Mouse (Mus musculus): Measurements from ENCODE around the gene Shcbp1l.
"Not testable (repeated sequence)": the region's sequence is repeated elsewhere in the genome, so short reads cannot be mapped to it uniquely, and the experiment has no call there.

Gene Shcbp1l

DNA sequence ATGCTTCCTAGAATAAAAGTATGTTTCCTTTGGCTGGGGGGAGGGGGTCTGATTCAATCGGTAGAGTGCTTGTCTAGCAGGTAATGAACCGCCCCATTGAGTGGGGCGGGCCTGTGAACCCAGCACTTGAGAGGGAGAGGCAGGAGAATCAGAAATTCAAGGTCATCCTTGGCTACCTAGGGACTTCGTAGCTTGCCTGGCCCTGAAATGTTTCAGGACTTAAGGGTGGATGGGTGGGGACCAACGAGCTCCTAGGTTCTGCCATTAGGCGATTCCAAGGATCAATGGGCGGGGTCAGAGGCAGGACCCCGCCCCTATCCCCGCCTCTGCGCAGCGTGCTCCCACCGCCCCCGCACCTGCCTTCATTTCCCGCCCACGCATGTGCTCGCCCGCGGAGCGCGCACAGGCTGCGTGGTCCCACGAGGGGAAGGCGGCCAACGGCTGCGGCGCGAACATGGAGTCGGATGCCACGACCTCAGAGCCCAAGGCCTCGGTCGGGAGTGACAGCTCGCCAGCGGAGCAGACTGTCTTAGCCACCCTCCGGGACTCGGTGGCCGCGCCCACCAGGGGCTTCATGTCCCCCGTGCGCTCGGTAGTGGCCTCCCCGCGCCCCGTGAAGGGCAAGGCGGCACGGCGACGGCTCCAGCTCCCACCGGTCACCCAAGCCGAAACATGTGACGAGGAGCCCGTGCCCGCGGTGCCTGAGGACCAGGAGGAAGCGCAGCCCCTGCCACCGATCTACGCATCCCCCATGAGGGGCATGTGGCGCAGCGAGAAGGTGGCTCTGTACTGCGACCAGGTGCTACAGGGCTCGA lies at the start of gene Shcbp1l:
Shcbp1l (plus strand) TSS at position 393 of the 815 bp plus-strand sequence.
- peak; percentile 72 for DNase-seq

DNA sequence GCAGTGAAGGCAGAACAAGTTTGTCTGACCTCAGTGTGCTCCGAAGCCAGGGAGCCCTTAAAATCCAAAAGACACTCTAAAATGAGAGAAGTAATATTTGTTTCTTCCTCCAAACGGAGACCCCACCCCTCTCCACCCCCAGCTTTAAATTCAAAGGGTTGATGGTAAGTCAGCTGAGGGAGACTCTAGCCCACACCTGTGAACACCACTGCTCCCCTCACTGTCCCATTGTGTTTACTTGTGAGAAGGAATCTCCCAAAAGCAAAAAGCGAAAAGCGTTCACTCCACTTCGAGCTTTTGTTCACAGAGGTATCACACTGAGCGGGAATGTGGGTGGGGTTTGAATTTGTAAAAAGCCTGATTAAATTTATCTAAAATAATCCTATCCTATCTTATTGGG lies 48.5 kb upstream of the Shcbp1l start:
- DNase-seq: no peak

DNA sequence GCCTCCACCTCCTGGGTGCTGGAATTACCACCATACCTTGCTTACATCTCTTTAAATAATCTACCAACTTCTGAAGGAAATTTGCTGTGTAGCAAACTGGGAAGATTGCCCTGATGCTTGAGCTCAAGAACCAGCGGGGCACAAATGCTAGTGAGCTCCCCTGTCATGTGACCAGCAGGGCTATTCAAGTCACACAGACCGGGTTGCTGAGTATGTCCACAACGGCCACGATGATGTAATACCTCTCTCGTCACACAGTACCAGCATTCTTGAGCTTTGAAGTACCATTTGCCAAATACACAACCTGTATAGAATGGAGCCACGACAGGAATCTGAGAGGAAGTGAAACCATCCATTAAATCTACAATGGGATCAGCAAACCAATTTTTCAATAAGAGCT lies 46.4 kb upstream of the Shcbp1l start:
- no peak for DNase-seq

DNA sequence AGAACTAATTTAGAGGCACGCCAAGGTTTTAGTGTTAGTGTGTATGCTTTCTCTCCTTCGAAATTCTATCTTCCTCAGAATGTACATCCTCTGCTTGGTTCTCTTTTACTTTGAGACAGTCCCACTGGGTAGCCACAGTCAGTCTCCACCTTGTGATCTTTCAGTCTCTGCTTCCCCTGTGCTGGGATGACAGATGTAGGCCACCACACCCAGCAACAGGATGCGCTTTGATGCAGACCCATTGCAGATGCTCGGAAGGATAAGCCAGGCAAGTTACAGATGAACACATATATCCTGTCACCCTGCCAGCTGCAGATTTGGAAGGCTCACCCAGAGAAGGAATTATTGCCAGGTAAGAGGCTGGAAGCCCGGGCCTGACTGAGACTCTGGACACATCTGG lies 45.1 kb upstream of the Shcbp1l start:
- DNase-seq: no peak

DNA sequence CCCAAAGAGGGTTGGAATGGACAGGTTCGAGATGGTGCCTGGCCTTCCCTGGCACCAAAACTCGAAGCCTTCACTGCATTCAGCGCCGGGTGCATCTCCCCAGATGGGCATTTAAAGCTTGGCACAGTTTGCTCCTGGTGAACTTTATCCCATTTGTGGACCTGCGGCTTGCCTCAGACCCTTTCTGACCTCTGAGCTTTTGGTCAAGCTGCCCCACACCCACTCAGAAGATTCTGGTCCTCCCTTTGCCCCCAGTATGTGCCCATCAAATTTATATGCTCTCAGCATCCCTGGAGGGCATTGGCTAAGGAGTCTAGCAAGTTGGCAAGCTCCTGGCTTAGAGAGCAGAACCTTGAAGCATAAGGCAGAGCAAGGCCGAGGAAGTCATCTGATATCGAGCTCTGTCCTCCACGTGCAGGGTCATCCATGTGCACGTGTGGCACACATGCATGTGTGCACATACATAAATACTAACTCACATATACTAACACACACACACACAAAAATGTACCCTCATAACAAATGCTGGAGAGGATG lies 44.1 kb upstream of the Shcbp1l start:
- no peak for DNase-seq

DNA sequence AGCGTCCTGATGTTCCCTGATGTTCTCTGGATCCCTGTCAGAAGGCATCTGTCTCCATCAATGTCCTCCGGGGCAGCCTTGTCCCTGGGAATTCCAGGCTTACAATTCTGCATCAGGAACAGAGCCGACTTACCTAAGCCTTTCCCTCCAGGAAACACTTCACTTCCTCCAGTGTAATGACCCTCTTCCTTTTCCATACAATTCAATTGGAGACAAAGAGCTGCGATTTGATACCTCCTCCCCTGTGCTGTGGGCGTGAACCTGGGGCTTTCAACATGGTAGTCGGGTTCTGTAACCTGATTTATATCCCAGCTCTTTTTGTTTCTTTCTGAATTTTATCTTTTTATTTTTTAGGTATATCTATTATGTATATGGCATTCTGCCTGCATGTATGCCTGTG lies 39.9 kb upstream of the Shcbp1l start:
- DNase-seq: no peak

DNA sequence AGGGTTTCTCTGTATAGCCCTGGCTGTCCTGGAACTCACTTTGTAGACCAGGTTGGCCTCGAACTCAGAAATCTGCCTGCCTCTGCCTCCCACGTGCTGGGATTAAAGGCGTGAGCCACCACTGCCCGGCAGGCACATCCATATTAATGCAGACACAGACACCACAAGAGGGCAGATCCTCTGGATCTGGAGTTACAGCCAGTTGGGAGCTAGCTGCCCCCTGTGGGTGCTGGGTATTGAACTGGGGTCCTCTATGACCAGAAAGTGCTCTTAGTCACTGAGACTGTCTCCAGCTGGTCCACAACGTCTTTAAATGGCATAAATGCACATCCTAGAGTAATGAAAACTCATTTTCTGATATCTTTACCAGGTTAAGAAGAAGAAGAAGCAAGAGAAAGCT lies 39.3 kb upstream of the Shcbp1l start:
- DNase-seq: not testable (repeated sequence)

DNA sequence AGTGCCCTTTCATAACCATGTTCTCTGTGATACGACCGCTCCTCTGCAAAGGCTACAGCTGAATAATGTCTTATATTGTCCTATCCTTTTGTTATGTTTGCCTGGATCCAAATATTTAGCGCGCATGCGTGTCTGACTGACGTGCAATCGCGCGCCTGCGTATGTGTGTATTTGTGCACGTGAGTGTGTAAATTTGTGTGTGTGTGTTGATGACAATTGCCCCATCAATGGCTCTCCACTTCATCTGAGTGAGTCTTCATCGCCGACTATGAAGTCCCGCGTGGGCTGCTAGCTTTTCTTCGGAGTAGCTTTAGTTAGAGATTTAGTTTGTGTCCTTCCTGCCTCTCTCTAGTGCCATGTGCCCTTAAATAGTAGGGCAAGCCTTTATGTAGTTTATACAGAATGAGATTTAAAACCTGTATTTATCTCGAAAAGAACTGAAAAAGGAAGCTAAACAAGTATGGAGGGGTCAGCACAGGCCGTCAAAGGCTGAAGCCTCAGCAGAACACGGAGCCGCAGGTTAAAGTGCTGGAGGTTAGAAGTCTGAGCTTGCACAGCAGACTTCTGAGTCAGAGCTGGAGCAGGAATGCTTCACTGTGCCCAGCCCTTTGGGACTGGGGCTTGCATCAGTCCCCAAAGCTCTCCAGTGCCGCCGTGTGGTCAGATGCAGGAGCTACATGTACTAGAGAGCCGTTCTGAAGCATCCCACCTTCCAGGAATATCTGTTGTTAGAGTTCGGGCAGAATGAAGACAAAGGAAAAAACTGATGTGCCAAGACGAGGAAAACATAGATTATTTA lies 38.5 kb upstream of the Shcbp1l start:
- peak; percentile 78 for DNase-seq

DNA sequence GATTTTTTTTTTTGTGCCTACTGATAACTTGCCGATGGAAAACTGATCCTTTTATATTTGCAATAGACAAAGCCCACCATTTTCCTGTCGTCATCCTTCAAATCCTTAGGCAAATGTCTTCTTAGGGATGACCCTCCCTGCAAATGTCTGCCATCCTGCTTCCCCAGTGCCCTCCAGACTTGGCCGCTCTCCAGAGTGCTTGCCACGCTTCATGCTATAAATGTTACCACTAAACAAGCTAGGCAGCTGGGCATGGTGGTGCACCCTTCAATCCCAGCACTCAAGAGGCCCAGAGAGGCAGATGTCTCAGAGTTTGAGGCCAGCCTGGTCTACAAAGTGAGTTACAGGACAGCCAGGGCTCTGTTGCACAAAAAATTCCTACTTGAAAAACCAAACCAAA lies 29.3 kb upstream of the Shcbp1l start:
- DNase-seq: not testable (repeated sequence)

DNA sequence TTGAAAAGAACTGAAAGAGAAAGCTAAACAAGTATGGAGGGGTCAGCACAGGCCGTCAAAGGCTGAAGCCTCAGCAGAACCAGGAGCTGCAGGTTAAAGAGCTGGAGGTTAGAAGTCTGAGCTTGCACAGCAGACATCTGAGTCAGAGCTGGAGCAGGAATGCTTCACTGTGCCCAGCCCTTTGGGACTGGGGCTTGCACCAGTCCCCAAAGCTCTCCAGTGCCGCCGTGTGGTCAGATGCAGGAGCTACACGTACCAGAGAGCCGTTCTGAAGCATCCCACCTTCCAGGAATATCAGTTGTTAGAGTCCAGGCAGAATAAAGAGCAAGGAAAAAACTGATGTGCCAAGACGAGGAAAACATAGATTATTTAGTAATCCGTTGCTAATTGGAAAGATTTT lies 23.2 kb upstream of the Shcbp1l start:
- DNase-seq: peak; percentile 37

DNA sequence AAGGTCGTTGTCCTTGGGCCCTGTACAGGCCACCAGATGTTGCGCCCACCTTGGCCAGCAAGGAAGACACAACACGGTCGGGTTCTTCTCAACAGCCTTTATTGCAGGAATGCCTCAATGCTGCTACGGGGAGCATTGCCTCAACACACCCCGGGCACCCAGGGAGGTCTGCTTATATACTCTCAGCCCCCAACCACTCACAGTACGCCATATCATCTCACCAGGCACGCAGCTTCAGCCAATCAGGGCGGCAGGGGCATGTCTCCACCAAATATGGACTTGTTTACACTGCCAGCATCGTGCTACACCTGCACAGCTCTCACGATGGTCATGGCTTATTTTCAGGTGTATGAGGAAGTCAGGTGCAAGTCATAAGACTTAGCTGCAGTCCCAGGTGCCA lies 17.3 kb upstream of the Shcbp1l start:
- DNase-seq: not testable (repeated sequence)

DNA sequence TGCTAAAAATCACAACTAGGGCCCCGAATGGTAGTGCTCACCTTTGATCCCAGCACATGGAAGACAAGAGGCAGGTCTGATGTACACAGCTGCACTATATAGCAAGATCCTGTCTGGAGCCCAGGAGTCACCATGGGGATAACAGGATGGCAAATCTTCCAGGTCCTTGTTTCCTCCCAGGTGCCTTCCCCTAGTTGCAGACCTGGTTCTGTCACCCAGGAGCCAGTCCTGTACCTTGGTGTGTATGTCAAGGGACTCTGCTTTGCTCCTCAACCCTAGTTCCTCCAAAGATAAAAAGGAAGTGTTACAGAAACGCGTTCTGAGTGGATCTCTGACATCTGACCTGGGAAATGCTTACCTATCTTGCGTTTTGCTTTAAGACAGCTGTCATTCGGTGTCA lies 16.7 kb upstream of the Shcbp1l start:
- not testable (repeated sequence) for DNase-seq

DNA sequence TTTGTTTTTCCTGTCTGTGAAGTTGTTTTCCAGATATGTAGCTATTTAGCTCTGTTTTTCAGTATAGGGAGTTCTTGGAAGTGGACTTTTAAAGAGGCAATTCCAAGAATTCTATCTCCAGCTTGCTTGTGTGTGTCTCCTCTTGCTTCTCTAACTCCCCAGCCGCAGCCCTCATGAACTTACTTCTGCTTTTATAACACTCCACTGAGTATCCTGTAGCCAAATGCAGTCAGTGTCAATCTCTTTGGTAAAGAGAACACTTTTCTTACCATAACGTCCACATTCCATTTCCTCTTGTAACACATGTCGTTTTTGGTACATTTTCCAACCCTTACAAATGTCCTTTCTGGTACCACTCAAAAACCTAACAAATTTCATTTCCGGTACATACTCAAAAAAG lies 14.0 kb upstream of the Shcbp1l start:
- not testable (repeated sequence) for DNase-seq

DNA sequence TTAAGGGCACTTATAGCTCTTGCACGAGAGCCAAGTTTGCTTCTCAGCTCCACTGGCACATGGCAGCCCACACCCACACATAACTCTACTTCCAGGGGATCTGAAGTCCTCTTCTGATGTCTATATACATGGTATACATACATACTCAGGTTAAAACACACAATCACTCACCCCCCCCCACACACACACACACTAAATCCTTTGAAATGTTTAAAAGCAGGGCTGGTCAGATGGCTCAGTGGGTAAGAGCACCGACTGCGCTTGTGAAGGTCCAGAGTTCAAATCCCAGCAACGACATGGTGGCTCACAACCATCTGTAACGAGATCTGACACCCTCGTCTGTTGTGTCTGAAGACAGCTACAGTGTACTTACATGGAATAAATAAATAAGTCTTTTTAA lies 13.2 kb upstream of the Shcbp1l start:
- no peak for DNase-seq

DNA sequence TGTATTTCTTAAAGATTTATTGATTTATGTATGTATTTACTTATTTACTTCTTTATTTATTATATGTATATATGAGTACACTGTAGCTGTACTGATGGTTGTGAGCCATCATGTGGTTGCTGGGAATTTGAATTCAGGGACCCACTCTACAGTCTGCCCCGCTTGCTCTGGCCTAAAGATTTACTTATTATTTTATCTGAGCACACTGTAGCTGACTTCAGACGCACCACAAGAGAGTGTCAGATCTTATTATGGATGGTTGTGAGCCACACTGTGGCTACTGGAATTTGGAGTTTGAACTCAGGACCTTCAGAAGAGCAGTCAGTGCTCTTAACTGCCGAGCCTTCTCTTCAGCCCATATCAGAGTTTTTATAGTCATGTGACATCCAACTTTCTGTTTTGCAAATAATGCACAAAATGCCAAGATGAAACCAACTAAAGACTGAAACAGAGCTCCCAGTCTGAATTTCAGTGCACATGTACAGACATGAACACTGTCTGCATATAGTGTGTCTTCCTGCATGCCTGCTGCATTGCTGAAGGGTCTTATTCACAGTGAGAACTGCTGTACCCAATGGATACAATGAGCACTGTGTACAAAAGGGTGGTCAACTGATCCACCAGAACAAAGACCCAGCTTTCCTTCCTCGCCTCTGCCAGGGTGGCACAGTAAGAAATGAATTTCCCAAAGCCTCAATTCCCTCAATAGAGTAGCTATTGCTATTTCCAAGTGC lies 12.1 kb upstream of the Shcbp1l start:
- DNase-seq: not testable (repeated sequence)

DNA sequence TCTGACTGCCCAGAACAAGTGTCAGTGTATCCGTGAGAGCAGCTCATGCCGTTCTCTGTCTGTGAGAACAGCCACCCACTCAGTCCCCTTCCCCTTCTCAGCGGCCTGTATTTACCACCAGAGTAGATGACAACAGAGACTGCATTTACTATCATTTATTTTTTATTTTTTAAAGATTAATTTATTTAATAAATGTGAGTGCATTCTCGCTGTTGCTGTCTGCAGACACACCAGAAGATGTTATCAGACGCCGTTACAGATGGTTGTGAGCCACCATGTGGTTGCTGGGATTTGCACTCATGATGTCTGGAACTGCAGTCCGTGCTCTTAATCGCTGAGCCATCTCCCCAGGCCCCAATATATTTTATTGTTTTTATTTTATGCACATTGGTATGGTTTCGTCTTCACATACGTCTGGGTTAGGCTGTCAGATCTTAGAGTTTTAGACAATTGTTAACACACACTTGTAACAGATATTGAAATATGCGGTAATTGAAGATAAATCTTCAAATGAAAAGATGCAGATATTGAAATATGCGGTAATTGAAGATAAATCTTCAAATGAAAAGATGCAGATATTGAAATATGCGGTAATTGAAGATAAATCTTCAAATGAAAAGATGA lies 11.5 kb upstream of the Shcbp1l start:
- not testable (repeated sequence) for DNase-seq

DNA sequence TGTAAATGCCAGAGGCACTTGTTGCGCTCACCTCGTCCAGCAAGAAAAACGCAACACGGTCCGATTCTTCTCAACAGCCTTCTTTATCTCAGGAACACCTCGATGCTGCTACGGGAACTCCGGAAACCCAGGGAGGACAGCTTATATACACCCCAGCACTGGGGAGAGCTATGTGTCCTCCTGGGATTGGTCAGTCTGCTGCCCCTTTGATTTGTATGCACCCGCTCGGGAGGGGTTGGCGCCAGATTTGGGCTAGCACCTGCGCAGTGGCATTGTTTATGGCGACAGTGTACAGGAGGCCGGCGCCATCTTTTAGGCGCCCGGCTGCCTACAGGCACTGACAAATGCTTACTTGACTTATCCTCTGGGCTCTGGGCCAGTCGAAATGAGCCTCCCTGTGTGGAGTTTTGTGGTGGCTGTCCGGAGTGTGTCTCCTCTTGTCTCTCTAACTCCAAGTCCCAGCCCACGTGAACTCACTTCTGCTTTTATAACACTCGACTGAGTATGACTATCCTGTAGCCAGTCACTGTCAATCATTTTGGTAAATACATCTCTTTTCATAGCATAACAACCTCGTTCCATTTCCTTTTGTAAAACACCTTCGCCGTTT lies 10.7 kb upstream of the Shcbp1l start:
- peak; percentile 71 for DNase-seq

DNA sequence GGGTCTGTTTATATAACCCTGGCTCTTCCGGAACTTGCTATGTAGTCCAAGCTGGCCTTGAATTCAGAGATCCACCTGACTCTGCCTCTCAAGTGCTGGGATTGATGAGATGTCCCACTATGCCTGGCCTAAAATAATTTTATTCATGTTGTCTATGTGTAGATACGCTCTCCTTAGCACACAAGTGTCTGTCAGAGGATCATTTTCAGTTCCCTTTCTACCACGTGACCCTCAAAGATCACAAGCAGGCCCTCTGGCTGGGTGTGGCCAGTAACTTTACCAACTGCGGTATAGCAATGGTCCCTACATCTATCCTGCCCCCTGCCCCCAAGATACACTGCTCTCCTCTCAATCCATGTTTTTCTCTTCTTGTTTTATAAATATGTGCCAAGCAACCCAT lies 10.0 kb upstream of the Shcbp1l start:
- peak; percentile 29 for DNase-seq

DNA sequence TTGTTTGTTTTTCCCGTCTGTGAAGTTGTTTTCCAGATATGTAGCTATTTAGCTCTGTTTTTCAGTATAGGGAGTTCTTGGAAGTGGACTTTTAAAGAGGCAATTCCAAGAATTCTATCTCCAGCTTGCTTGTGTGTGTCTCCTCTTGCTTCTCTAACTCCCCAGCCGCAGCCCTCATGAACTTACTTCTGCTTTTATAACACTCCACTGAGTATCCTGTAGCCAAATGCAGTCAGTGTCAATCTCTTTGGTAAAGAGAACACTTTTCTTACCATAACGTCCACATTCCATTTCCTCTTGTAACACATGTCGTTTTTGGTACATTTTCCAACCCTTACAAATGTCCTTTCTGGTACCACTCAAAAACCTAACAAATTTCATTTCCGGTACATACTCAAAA lies 9.2 kb upstream of the Shcbp1l start:
- DNase-seq: not testable (repeated sequence)

DNA sequence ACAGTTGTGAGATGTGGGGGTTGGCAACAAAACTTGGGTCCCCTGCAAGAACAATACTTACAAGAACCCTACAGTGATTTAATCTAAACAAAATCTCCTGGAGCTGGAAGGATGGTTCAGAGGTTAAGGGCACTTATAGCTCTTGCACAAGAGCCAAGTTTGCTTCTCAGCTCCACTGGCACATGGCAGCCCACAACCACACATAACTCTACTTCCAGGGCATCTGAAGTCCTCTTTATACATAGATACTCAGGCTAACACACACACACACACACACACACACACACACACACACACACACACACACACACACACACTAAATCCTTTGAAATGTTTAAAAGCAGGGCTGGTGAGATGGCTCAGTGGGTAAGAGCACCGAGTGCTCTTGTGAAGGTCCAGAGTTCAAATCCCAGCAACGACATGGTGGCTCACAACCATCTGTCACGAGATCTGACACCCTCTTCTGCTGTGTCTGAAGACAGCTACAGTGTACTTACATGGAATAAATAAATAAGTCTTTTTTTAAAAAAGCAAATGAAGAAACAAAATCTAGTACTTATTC lies 8.6 kb upstream of the Shcbp1l start:
- DNase-seq: not testable (repeated sequence)

DNA sequence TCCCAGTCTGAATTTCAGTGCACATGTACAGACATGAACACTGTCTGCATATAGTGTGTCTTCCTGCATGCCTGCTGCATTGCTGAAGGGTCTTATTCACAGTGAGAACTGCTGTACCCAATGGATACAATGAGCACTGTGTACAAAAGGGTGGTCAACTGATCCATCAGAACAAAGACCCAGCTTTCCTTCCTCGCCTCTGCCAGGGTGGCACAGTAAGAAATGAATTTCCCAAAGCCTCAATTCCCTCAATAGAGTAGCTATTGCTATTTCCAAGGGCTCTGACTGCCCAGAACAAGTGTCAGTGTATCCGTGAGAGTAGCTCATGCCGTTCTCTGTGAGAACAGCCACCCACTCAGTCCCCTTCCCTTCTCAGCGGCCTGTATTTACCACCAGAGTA lies 7.2 kb upstream of the Shcbp1l start:
- not testable (repeated sequence) for DNase-seq

DNA sequence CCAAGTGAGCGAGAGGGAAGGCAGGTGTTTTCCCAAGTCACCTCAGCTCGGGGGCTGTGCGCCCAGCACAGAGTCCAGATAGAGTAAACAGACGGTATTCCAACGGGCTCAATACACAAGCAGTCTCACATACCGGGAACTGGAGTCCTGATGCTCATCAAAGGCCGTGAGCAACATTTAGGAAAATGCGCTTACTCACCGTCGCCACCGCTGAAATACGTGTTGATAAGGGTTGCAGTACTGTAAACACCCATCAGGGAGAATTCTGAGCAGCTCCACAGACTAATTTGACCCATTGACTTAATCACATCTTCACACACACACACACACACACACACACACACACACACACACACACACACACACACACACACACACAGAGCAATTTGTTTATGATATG lies 691 bp upstream of the Shcbp1l start:
- no peak for DNase-seq
